Mouse (Mus musculus) layer of hippocampus, adult 18-20 months (tissue): ENCODE results near the gene Tenm2. TPM values are rescaled to one million over a fixed set of nuclear protein-coding genes. Genes with fewer than 3 reads are reported as not detected.

Source experiments
- DNase-seq, 2 experiments: peaks; one replicate each; pipeline ENCODE4 v3.0.0; 2022; ENCODE audit warnings: low spot score in 2 of 2
- total RNA-seq, 2 experiments: library from RNA; stranded (reverse); gene quantifications; 2 replicates each; pipeline ENCODE4 v1.2.3; 2021

Tenm2 gene
- total RNA-seq, 2 experiments from 2014 or later, result 139 to 145 TPM

DNA sequence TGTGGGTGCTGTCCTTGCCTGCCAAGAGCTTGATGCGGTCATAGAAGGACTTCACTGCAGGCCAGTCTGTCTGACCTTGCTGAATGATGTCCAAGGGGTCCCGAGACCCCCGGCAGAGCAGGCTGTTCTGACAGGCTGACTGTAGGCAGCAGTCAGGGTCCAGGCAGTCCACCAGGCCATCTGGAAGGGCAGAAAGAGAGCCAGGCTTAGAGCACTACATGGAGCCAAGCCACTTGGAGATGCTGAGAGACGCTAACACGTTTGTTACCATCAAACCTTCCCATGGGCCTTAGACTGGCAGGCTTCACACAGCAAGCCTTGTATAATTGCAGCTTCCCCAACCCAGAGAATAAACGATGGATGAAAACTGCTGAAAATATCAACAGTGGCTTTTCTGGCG, 1157.4 kb downstream of the Tenm2 start:
- DNase-seq, result no peak

DNA sequence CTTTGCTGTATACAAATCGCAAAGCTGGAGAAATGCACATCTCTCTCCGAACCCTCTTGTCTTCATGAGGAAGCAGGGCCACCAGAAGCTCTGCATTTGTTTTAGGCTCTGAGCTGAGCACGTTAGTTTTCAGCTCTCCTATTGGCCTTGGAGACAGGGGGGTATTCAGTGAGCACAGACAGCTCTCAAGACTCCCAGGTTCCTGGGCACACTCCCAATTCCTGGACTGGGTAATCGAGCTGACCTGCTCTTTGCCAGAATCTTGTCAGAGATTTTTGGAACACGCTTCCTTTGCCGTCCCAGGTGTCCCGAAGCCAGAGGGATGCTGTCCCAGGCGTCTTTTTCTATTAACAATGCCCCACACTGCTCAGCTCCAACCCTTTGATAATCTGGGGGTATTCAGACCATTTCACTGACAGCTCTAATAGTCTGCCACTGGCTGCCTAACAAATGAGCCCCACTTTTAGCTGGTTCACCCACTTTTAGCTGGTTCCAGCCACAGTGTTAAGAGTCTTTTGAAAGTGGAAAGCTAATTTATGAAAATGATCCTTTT, 1161.7 kb downstream of the Tenm2 start:
- no peak for DNase-seq

DNA sequence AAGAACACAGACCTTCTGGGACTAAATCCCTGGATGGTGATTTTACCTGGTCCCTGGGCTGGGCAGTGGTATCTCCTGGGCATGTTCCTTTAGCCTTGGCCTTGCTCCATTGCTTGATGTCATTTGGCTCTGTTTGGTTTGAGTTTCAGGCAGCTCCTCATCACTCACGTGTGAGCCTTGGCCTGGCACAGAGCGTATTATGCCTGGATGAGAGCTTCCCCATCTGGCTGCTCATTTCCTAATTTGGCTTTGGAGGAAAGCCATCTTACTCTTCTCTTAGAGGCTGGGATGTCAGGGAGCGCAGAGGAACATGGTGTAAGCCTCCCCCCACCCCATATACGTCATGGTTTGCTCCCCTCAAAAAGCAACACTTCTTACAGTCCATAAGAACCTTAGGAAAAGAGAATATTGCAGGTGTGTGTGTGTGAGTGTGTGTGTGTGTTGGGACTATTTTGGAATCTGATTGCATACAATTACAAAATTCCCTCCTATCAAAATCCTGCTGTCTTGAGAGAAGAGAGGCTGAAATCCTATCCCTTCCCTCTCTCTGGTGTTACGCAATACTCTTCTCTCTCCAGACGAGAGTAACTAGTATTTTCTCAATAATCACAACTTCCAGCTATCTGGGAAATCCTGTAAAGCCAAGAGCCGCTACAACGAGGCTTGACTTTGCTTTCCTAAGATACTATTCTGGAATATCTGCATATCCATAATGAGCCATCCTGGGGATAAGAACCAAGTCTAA, 1162.5 kb downstream of the Tenm2 start:
- peak; percentile 59 to 86 for DNase-seq

DNA sequence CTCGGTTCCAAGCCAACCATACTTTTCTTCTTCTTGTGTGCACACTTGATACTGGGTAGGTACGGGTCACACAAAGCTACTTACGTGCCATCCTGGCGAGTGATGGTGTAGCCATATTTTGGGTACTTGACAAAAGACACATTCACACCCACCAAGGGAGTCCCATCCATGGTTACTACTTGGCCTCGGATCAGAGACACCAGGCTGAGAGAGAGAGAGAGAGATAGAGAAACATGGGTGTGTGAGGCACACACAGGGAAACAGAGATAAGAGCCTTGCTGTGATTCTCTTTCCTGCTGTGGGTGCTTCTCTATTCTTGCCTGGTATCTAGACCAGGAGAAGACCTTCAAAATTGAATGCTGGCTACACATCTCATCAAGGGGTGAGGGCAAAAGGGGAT, 1163.1 kb downstream of the Tenm2 start:
- DNase-seq, result no peak

DNA sequence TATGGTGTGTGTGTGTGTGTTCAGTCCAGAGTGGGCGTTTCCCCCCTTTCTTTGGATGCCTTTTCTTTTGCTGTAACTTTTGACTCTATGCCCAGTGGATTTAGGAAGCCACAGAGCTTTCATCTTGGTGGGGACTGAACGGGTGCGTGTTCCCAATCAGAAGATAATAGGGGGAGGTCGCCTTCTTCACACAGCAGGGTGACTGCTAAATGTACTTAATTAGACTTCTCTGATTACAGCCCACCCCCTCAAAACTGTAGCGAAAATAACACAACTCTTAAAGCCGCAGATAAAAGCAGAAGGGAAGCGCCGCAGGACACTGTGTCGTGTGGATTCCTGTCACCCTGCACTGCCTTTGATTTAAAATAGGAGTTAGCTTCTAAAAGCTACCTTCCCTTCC, 1163.7 kb downstream of the Tenm2 start:
- DNase-seq, result no peak

DNA sequence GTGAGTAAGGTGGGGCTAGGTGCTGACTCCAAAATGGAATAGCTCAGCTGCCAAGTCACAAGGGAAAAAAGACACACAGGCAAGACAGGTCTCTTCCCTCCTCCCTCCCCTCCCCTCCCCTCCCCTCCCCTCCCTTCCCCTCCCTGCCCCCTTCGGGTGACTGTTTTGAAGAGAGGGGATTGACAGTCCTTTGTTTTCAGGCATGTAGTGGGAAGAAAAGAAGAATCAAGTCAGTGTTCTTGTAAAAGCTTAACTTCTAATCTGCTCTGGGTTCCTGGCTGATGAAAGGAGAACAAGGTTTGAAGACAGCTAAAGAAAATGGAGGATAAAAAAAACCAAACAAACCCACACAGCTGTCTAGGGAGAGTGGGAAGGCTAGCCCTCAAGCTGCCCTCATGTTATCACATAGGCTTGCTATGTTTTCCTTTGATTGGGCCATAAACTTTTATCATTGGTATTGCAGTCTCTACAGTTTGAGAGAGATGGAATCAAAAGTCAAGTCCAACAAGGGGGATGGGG, 1176.4 kb downstream of the Tenm2 start:
- no peak for DNase-seq

DNA sequence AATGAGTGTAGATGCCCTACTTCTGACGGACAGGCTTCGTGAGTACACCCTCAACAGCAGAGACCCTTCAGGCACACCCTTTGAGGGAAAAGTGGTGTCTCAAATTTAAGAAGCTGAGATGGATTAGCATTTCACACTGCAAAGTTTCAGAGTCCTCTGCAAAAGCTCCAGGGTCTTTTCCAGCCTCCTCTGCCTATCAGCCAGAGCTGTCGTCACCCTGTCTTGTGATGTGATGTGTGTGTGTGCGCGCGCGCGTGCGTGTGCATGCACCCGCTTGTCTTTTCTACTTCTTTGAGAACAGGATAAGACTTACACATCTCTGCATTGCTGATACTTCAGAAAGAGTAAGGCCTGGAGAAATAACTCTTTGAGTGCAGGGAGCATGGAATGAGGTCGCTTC, 1179.2 kb downstream of the Tenm2 start:
- DNase-seq, result no peak

DNA sequence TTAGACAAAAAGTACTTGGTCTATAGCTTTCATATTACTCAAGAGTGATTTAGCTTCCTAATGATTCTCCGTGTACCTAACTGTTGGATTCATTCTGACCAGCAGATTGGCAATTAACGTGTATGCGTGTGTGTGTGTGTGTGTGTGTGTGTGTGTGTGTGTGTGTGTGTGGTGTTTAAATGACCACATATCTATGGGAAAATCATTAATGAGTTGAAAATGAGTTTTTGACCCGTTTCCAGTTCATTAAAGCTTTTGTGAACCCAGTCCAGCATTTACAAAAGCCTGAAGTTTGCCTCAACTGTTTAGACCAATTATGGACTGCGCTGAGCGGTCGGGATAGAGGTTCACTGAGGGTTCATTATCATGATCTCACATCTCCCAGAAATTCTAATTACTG, 1181.4 kb downstream of the Tenm2 start:
- no peak for DNase-seq

DNA sequence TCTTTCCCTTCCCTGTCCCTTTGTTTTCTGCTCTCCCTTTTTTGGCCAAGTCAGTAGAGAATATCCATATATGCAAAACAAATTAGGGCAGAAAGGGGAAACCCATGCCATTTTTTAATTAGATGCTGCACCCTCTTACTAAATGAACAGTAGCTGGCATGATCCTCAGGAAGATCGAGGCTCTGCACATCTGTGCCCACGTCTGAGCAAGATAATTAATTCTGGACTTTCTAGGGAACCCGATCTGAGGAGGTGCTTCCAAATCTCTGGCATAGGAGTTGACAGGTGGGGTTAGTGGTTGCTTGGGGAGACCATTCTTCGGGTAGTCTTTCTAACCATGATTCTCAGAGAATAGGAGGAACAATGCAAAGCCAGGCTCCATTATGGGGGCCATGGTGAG, 1182.3 kb downstream of the Tenm2 start:
- no peak for DNase-seq

DNA sequence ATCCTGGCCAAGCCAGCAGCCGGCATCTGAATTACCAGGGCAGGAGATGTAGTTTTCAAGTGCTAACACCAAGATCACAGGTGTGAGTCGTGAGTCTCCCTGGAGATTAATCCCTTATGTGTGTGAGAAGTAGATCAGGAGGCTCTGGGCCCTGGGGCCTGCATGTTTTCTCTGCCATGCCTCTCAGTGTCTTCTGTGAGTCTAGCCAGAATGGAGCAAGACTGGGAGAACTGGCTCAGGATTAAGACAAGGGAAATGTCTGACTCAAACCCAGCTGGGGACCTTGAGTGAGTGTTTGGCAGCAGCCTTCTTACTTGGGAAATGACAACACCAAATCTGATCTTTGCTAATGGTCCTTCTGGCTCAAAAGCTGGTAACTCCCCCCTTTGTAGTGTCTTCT, 1183.2 kb downstream of the Tenm2 start:
- DNase-seq, result no peak

DNA sequence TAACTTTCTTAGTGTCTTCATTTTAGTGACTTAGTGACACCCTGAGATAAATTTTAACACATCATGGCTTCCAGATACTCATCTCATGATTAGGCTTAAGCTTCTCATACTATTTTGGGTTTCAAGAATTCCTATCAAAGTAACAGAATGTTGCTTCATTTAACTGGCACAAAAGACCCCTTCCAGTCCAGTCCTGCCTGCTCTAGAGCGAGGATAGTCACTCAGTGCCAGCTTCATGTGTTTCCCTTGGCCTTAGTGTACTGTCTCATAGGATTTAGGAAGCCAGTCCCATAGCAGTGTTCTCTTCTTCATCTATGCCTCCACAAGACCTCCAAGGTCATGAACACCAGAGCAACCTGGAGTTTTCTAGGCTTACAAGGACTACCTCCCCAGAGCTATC, 1183.7 kb downstream of the Tenm2 start:
- DNase-seq, result no peak

DNA sequence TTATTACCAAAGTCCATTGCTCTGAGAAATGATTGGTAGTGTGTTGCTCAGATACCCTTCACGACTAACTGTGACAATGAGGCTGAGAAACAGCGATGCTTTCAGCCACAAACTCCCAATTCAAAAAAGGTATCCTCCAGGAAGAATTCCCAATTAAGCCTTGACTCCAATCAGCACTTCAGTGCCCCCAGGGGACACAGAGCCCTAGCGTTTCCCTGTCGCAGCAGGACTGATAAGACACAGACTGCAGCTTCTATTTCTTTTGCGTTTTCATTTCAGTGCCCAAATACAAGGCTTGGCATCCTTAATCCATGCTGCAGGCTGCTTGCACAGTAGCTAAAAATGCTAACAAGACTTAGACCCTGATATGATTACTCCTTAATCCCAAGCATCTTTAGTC, 1186.2 kb downstream of the Tenm2 start:
- no peak for DNase-seq

DNA sequence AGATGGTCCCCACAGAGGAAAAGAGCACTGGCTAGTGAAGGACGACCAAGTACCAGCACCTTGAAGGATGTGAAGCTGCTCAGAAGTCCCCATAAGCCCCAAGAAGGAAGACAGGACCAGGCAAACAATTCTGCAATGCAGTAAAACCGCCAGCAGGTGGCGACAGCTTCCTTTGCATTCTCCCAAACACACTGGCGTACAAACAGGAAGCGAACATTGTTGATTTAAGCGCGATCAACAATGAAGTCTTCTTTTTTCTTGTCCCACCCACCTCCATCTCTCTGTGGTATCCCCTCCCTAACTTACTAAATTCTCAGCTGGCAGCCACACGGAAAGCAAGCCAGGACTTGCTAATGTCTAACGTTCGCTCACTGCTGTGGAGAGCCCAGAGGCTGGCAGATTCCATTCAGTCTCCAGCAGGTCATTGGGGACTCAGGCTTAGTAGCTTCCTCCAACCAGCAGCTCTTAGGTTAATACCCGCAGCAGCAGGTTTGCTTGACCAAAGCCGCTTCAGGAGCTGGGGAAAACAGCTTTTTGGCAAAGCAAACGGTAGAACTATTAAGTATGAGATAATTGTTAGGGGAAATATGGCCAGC, 1190.0 kb downstream of the Tenm2 start:
- DNase-seq, result peak; percentile 69 to 89

DNA sequence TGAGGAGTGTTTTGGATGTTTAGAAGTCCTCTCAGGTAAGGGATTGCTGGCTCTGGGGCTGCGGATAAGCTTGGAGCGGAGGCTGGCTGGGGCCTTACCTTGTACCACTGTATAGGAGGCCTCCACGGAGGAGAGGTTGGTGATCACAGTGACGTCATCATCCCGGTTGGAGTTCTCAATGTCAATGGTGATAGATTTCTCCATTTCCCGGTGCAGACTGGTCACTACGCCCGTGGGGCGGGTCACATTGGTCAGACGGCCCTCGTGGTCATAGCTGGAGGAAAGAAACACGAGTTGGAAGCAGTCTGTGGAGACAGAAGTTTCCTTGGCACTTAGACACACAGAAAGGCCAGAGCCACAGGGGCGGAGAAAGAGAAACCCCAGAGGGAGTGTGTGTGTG, 1194.4 kb downstream of the Tenm2 start:
- no peak for DNase-seq

DNA sequence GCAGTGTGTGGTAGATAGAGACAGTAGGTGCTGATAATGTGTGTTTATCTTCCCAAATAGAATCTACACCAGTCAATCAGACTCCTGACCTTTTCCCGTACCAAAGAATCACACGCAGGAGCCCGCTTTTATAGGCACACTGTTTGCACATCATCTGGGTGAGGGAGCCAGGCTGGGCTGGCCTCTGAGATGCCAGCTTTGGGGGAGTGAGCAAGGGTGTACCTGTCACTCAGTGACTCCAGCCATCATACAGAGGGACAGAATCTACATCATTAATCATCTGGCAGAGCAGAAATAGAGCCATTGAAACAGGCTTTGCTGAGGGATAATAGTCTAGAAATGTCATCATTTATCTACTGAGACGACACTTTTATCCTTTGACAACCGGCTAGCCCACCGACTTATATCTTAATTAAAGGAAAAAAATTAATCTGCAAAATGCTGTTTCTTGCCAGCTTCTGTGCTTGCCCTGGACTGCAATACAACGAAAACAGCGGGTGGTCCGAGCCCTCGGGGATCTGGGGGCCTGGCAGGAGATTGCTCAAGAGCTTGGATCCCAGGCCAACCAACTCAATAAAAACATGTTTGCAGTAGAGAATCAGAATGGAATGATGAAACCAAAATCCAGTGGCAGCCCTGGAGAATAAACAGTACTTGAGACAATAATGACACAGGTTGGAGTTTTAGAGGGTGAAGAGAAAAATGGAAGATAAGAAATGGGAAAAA, 1195.1 kb downstream of the Tenm2 start:
- no peak for DNase-seq

DNA sequence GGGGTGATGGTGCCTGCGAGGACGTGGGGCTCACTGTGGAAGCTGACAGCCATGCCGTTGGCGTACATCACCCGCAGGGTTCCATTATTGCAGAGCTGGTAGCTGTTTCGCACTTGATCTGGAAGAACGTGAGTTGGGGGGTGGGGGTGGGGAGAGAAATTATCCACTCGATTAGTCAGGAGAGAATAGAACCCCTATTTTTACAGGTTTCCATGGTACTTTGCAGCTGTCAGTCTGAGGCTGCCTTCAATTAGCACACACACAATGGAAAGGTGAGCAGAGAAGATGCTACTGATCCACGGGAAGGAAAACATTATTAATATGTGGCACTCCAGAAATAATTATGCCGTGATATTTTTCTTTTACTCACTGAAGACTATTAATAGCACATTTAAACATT, 1195.9 kb downstream of the Tenm2 start:
- DNase-seq, result no peak

DNA sequence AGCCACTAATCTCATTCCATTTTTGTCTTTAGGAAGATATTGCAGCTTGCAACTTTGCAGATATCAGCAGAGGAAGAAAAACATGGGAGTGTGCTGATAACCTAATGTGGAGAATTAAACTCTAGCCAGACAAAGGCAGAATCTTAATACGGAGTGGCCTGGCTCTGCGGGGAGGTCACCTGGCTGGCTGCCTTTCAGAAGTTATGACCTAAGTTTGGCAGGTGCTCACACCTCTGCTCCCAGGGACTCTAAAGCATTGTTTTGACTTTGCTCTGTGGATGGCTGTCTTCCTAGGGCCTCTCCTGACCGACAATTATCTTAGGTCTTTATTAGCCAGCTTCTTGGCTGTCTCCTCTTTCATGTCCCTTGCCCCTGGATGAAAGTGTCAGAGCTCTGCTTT, 1197.4 kb downstream of the Tenm2 start:
- no peak for DNase-seq

DNA sequence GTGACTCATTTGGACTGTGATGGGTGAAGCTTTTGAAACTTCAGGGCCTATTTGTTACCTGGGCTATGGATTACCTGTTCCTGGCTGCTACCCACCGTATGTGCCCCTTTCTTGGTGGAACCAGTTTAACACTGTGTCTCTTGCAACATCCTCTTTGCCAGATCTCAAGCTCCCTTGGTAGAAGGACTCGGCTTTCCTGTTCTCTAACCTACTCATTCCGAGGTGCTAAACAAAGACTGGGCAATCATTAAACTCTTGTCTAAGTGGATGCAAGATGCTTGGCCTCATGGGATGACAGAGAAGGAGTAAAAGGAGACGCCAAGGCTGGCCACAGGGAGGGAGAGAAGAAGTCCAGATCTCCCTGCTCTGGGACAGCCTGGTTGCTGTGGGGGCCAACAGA, 1198.5 kb downstream of the Tenm2 start:
- no peak for DNase-seq

DNA sequence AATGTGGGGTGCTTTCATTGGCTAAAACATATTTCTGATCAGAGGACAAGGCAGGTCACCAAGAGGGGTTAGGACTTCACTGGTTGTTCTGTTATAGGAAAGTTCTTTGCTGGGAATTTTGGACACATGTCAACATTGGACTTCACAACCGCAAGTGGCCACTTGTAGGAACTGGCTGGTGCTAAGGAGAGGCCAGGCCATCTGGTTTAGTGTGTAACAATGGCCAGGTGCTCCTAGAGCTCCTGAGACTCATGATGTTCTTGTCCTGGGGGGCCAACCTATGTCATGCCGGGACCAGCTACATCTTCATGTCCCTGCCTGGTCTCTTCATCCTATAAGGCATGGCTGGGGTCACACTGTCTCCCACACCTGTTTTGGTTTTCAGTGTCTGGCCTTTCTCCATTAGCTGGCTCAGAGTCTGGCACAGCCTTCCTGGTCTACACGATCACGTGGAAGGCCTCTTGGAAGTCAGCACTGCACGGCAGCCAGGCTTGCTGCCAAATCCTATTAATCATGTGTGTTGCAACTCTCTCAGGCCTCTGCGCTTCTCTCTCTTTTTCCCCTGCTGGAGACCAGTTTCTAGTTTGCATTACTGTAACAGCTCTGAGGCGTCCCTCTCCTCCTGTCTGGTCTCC, 1199.6 kb downstream of the Tenm2 start:
- peak; percentile 78 to 89 for DNase-seq

DNA sequence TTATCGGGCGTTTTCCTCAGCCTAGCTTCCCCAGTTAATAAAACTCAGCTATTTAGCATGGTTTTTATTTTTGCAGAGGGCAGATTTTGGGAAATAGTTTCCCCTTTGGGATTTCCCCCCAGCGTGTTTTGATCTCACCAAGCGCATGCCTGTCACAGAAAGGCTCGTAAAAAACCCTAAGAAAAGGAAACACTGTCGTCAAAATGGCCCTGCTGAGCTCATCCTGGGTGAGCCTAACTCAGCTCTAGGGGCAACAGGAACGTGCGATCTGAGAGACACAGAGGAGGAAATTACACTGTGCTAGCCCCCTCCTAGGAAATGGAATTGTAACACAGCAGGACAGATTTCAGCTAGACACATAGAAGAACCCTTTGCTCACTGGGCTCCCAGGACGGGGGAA, 1204.0 kb downstream of the Tenm2 start:
- no peak for DNase-seq

DNA sequence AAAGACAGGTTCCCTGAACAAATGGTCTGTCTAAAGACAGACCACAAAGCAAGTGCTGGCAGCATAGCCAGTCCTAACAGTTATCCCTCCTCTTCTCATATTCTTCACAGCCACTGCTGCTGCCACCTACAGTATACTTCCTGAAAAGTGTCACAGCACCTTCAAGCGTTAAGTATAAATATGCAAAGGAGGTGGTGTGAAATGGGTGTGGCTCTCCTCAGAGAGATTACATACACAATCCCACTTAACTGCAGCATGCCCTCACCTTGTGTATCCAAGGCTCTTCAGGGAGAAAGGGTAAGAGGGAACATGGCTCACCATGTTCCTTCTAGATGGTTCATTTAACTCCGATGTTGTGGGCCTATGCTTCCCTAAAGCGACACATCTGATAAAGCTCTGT, 1215.8 kb downstream of the Tenm2 start:
- no peak for DNase-seq

DNA sequence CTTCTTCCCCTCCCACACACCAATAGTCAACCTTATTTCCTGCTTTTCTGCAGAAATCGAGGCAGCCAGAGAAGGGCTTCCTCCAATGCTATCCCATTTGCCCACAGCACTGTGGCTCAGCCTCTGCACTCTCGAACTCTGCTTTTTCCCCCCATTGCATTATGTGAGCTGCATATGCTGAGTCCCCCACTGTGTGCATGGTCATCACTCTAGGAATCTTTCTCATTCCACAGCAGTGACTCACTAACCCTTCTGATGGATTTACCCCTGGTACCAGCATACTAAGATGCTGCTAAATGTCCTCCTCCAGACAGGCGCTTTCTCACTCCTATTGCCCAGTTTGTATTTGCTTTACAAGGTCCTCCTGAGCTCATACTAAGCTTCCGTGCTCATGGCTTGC, 1222.6 kb downstream of the Tenm2 start:
- no peak for DNase-seq
